Mouse (Mus musculus) gastrocnemius, postnatal 10 days (tissue): ENCODE measurements around the gene Traip. TPM values are rescaled to one million over a fixed set of nuclear protein-coding genes. Genes with fewer than 3 reads are reported as not detected.
"Not testable (repeated sequence)": the region's sequence is repeated elsewhere in the genome, so short reads cannot be mapped to it uniquely, and the experiment has no call there.

Source experiments
- DNase-seq: peaks from one replicate; pipeline ENCODE4 v3.0.0; 2021; ENCODE audit warnings: mixed read lengths
- total RNA-seq, 2 experiments: library from RNA; stranded (reverse); gene quantifications; 2 replicates each; pipeline ENCODE4 v1.2.3; 2021

Gene Traip
- total RNA-seq, 2 experiments from 2014 or later = 1.6 to 2.2 TPM

GRCm38 (mm10) chr9:108001922-108002770 lies 52.2 kb downstream of the Traip start, which contains the start of gene Ip6k1:
Gene Ip6k1 (plus strand): TSS chr9:108002501.
- peak; percentile 100 for DNase-seq

- peak; percentile 64 for DNase-seq
Observed at GRCm38 (mm10) chr9:108002778-108003530, 53.0 kb downstream of the Traip start.

- no peak for DNase-seq
Observed at GRCm38 (mm10) chr9:108003531-108003890, 53.6 kb downstream of the Traip start.

GRCm38 (mm10) chr9:108008041-108008440 lies 58.1 kb downstream of the Traip start:
- no peak for DNase-seq

GRCm38 (mm10) chr9:108010385-108010784 lies 60.4 kb downstream of the Traip start:
- DNase-seq = no peak

- not testable (repeated sequence) for DNase-seq
Observed at GRCm38 (mm10) chr9:108013577-108013976, 63.6 kb downstream of the Traip start.

GRCm38 (mm10) chr9:108017127-108017526 lies 67.2 kb downstream of the Traip start:
- DNase-seq = no peak

GRCm38 (mm10) chr9:108020741-108021140 lies 70.8 kb downstream of the Traip start:
- DNase-seq = no peak

Other genes with a start within 250 kb of the Traip start
- 10 to 100 TPM; 11.9 to 18.0 TPM for gene Sema3f, start 239.7 kb upstream of the Traip start, total RNA-seq
- 10 to 100 TPM; 39.2 to 71.2 TPM for gene Rbm5, start 179.1 kb upstream of the Traip start, total RNA-seq
- gene Rbm6, start 76.9 kb upstream of the Traip start, total RNA-seq = 10 to 100 TPM; 21.6 to 35.5 TPM
- 1 to 10 TPM; 4.0 to 4.8 TPM for gene Mon1a, start 62.0 kb upstream of the Traip start, total RNA-seq
- 1 to 10 TPM; 1.9 to 5.6 TPM for gene Mst1r, start 43.3 kb upstream of the Traip start, total RNA-seq
- not detected for gene Actl11, start 21.7 kb upstream of the Traip start, total RNA-seq
- under 1 TPM; 0.80 to 0.86 TPM for gene Camkv, start 14.5 kb upstream of the Traip start, total RNA-seq
- 1 to 10 TPM; 4.4 to 6.5 TPM for gene Uba7, start 25.4 kb downstream of the Traip start, total RNA-seq
- gene Gm20661, start 32.9 kb downstream of the Traip start, total RNA-seq = under 1 TPM; 0.47 to 0.59 TPM
- gene Inka1, start 35.7 kb downstream of the Traip start, total RNA-seq = 10 to 100 TPM in 1 of 2 experiments, 1 to 10 TPM in 1; 8.8 to 14.0 TPM
- gene Cdhr4, start 42.4 kb downstream of the Traip start, total RNA-seq = 1 to 10 TPM in 1 of 2 experiments, under 1 TPM in 1; 0.54 to 1.0 TPM
- gene Gm20662, start 46.2 kb downstream of the Traip start, total RNA-seq = not detected
- gene Ip6k1, start 52.4 kb downstream of the Traip start, total RNA-seq = 10 to 100 TPM; 38.9 to 42.9 TPM
- gene Gmppb, start 99.1 kb downstream of the Traip start, total RNA-seq = 10 to 100 TPM in 1 of 2 experiments, 1 to 10 TPM in 1; 8.6 to 10.6 TPM
- 1 to 10 TPM; 2.6 to 3.6 TPM for gene Amigo3, start 103.0 kb downstream of the Traip start, total RNA-seq
- gene Mst1, start 130.3 kb downstream of the Traip start, total RNA-seq = under 1 TPM in 1 of 2 experiments, not detected in 1; 0.11 TPM
- gene Rnf123, start 133.2 kb downstream of the Traip start, total RNA-seq = 100 to 1,000 TPM; 153 to 172 TPM
- 10 to 100 TPM; 33.9 to 36.6 TPM for gene Apeh, start 144.5 kb downstream of the Traip start, total RNA-seq
- gene Bsn, start 240.2 kb downstream of the Traip start, total RNA-seq = under 1 TPM; 0.47 to 0.54 TPM